Mouse (Mus musculus): ENCODE results near the gene Uts2. TPM values are rescaled to one million over a fixed set of nuclear protein-coding genes. Genes with fewer than 3 reads are reported as not detected.

Uts2 gene
- total RNA-seq (2021), result not detected

GRCm38 (mm10) chr4:150996797-150997196 is at the start of gene Uts2:
Uts2 (plus strand) TSS chr4:150997097.
- DNase-seq (ENCODE audit: low spot score in 2 of 2), result no peak
- intact Hi-C loops (cut with DNase I), result no loop called here

DNA sequence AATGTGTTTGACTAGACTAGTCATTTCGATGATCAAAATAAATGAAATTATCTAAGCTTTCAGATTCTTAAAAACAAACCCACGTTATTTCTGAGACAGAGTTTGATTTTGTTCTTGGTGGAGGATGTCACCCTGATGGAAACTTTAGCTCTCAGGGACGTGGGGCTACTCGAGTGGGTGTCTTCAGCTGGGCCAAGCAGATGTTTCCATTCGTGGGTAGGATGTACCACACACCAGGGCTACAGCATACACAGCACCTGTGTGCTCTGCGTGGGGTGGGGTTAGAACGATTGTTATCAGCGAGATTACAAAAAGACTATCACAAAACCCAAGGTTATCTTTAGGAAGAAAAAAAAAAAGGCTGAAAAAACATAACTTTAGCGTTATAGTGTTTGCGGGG is 45.9 kb upstream of the Uts2 start:
- intact Hi-C loops (cut with DNase I), result no loop called here
- no peak for DNase-seq (ENCODE audit: low spot score in 2 of 2)

DNA sequence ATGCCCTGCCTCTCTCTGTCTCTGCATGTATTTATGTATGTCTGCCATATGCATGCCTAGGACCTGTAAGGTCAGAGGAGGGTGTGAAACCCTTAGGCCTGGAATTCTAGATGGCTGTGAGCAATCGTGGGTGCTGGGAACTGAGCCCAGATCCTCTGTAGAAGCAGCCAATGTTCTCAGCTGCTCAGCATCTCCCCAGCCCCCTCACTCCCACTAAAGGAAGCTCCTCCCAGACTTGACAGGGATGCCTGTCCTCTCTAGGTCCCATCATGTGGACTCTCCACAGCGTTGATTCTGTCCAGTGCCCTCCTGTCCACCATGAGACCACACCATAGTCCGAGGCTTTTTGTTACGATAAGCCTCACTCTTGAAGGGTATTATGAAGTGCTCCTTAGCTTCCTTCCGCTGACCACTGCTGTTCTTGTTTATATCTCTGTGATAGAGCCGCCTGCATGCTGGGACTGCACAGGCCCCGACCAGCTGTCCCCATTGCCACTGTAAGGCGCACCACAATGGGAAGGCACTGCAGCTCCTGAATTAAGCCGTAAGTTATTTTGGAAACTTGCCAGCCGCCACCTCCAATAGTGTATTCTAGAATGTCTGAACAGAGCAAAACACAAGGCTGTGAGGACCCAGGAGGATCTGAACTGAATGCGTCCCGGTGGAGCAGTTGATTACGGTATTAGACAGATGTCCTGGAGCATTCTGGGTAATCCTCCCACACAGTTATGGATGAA is 40.4 kb upstream of the Uts2 start:
- intact Hi-C loops (cut with DNase I), result no loop called here
- DNase-seq (ENCODE audit: low spot score in 2 of 2), result peak; percentile 38 to 53

- intact Hi-C loops (cut with DNase I), result no loop called here
- DNase-seq (ENCODE audit: low spot score in 2 of 2), result no peak
Measured at GRCm38 (mm10) chr4:150957106-150957458, 39.8 kb upstream of the Uts2 start.

DNA sequence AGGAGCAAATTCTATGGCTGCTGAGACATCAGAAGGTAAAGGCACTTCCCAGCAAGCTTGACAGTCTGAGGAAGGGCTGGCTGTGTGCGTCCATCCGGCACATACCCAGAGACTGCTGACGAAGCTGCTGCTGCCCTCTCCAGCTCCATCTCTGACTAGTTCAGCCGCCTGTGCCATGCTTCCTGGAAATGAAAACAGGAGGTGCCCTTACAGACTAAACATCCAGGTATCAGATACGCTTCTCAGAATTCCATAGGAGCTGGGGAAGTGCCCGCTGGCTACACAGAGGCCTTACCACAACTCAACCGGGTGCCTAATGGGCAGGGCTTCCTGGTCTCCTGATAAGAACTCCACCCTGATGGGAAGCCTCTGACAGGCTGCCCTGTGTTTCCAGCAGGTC is 38.4 kb upstream of the Uts2 start:
- DNase-seq (ENCODE audit: low spot score in 2 of 2), result no peak
- intact Hi-C loops (cut with DNase I), result no loop called here

DNA sequence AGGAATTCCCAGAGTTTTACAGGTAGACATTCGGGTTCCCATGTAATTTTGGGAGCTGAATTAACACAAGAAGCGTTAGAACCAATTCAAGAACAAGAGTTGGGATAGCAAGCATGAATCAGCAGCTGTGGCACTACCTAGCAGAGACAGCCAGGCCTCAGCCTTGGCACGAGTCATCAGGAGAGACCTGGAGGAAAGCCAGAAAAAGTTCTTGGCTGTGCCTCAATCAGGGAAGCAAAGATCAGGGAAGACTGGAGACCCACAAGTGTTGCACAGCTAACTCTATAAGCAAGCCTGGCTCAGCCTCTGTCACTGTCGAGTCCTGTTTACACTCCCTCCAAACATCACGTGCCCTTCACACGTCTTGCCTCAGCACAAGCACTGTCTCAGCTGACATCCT is 34.7 kb upstream of the Uts2 start:
- peak in 1 of 2 experiments; percentile 28 for DNase-seq (ENCODE audit: low spot score in 2 of 2)
- intact Hi-C loops (cut with DNase I), result loop anchor here (5.0 kb wide), 1 partner anchor 45 kb away; no protein-coding TSS in a partner anchor

DNA sequence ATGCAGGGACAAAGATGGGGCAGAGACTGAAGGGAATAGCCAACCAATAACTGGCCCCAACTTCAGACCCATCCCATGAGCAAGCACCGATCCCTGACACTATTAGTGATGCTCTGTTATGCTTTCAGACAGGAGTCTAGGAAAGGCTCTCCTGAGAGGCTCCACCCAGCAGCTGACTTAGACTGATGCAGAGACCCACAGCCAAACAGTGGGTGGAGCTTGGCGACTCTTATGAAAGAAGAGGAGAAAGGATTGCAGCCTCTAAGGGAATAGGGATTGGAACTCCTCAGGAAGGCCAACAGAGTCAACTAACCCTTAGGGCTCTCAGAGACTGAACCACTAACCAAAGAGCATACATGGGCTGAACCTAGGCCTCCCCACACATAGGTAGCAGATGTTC is 33.2 kb upstream of the Uts2 start:
- no peak for DNase-seq (ENCODE audit: low spot score in 2 of 2)
- intact Hi-C loops (cut with DNase I), result loop anchor here (2.0 to 5.0 kb wide), 2 partner anchors 46 to 309 kb away; no protein-coding TSS in a partner anchor

DNA sequence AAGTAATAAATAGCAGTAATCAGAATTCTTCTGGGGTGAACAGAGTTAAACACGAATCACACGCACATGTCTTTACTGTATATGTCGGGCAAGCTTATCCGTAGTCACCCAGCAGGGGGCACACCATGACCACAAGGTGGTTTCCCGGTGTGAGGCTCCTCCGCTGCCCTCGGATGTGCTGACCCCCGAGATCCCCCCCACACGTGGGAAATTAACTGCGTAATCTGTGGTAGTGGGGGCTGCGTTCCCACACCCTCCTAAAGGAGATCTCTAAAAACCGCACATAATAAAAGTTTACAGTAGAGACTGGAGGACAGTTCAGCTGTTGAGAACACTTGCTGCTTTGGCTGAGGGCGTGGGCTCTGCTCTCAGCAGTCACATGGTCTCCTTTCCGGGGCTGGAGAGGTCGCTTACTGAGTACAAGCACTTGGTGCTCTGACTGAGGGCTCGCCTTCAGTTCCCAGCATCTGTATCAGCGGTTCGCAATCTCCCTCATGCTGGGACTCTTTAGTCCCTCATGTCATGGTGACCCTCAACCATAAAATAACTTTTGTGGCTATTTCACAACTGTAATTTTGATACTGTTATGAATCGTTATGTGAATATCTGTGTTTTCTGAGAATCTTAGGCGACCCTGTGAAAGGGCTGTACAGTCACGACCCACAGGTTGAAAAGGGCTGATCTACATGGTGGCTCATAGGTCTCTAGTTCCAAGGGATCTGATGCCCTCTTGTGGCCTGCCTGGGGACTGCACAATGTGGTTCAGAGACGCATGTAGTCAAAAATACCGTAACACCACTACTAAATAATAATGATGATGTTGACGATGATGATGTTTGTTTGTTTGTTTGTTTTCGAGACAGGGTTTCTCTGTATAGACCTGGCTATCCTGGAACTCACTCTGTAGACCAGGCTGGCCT is 32.0 kb upstream of the Uts2 start:
- intact Hi-C loops (cut with DNase I), result loop anchor here (2.0 to 5.0 kb wide), 3 partner anchors 48 to 310 kb away; no protein-coding TSS in a partner anchor

DNA sequence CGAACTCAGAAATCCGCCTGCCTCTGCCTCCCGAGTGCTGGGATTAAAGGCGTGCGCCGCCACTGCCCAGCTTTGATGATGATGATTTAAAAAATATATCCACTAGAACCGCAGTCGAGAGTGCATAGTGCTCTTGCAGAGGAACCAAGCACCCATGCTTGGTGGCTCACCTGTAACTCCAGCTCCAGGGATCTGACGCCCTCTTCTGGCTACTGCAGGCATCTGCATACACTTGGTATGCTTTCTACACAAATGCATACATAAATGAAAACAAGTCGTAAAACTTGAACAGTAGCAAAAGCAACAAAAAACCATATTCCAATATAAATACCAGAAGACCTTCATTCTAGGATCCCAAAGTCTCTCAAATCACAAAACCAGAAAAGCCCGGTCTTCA is 31.3 kb upstream of the Uts2 start:
- DNase-seq (ENCODE audit: low spot score in 2 of 2), result no peak
- intact Hi-C loops (cut with DNase I), result loop anchor here (2.0 to 5.0 kb wide), 2 partner anchors 58 to 311 kb away; no protein-coding TSS in a partner anchor

More for the DNA sequence above, 32.0 kb upstream of the Uts2 start:
- peak; percentile 83 to 88 for DNase-seq (ENCODE audit: low spot score in 2 of 2)

DNA sequence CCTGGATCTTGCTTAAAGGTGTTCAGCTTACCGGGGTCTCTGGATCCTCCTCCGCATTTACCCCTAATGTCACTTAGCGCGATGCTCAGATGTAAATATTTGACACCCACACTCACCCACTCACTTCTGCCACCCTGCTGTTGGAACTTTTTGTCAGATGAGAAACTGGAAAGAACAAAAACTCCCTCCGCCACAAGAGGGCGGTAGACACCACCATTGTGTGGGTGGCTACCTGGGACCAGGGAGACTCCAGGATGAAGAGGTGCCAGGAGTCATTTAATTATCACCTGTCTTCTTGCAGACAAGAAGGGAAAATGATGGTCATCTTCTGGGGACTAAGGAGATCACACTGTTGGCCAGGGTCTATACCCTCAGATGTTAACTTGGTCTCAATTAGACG is 30.3 kb upstream of the Uts2 start:
- peak; percentile 42 to 57 for DNase-seq (ENCODE audit: low spot score in 2 of 2)
- intact Hi-C loops (cut with DNase I), result loop anchor here (5.0 kb wide), 1 partner anchor 59 kb away; no protein-coding TSS in a partner anchor

DNA sequence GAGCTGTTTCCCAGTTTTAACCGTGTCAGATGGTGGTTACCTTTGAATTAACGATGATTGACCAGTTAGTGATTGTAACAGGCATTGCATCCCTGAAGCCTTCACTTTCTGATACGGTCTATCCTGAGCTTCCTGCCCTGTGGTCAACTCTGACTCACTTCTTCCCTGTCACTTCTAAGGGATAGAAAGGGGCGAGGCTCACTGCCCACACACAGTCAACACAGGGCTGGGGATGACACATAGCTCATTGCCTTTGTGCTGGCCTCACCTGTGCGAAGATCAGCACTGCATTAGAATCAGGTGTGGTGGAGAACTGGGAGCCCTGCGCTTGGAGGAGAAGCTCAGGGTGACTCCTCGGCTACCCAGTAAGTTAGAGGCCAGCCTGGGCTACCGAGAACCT is 27.9 kb upstream of the Uts2 start:
- intact Hi-C loops (cut with DNase I), result loop anchor here (5.0 kb wide), 1 partner anchor 62 kb away; no protein-coding TSS in a partner anchor
- DNase-seq (ENCODE audit: low spot score in 2 of 2), result no peak

GRCm38 (mm10) chr4:150973264-150973663 is 23.6 kb upstream of the Uts2 start:
- intact Hi-C loops (cut with DNase I), result no loop called here
- DNase-seq (ENCODE audit: low spot score in 2 of 2), result no peak

DNA sequence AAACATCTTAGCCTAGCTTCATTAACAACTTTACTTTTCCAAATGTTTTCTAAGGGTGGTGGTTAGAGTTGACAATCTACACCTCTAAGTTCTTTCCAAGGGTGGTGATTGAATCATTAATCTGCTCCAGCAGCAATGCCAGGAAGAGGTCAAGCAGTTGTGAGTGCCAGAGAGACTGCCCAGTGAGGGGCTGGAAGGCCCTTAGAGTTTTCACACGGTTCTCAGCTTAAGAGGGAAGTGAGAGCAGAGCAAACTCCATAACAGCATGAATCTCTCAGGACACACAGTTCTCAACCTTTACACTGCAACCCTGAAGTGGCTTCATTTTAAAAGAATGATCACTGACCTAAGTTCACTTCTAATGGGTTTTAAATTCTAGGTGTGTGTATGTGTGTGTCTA is 21.8 kb upstream of the Uts2 start:
- intact Hi-C loops (cut with DNase I), result no loop called here
- no peak for DNase-seq (ENCODE audit: low spot score in 2 of 2)

DNA sequence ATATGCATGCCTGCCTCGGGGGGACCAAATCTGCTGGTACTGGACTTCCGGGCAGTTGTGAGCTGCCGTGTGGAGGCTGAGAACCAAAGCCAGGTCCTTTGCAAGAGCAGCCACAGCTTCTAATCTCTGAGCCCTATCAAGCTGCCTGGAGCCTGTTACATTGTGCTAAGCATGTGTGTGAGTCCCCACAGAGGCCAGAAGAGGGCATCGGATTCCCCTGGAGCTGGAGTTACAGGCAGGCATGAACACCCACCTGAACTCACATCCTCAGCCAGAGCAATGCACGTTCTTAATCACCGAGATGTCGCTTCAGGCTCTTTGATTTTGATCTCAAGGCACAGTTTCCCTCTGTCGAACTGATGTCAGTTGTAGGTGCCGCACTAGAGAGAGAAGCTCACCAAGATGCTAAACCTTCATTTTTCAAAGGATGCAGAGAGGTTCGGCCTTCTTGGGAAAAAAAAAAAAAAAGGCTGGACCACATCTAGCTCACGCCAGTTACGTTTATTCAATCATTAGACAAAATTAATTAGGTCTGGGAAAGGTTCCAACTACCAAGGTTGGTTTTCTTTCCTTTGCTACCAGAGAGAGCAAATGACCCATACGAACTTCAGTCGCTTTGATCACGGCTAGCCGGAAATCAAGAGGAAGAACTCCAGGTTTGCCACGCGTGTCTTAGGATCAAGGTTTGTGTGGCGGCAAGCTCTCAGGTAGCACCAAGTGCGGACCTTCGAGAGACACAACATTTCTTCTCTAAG is 18.6 kb upstream of the Uts2 start:
- intact Hi-C loops (cut with DNase I), result no loop called here
- DNase-seq (ENCODE audit: low spot score in 2 of 2), result no peak

DNA sequence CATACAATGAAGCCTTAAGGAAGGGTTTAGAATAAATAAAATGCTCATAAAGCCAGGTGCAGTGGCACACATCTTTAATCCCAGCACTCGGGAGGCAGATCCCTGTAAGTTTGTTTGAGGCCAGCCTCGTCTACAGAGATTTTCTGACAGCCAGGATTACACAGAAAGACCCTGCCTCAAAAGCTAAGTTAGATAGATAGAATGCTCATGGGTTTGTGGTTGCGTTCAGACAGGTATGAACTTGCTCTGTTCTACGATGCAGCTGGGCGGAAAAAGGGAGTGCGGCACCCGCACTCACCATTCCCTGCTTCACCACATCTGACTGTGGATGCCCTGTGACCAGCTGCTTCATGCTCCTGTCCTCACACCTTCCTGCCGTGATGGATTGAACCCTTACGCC is 17.4 kb upstream of the Uts2 start:
- intact Hi-C loops (cut with DNase I), result no loop called here
- no peak for DNase-seq (ENCODE audit: low spot score in 2 of 2)

- intact Hi-C loops (cut with DNase I), result no loop called here
- no peak for DNase-seq (ENCODE audit: low spot score in 2 of 2)
Measured at GRCm38 (mm10) chr4:150980153-150980552, 16.7 kb upstream of the Uts2 start.

GRCm38 (mm10) chr4:150990148-150990547 is 6.7 kb upstream of the Uts2 start:
- no peak for DNase-seq (ENCODE audit: low spot score in 2 of 2)

DNA sequence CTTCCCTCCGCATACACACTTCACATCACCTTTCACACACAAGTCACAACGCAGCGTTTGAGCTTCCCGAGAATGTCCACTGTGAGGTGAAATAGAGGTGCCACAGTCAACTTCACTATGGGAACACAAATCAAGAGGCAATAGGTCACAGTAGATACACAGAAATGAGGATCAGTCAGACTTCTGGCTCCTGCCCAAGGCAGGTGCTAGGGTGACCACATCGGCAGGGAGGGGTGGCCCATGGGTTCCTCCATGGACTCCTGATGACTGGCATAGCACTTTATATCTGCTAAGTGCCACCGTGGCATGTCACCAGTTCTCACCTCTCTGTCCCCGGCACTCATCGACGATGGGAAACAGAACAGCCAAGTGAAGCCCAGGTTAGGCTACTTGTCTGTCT is 1.7 kb downstream of the Uts2 start:
- DNase-seq (ENCODE audit: low spot score in 2 of 2), result no peak
- intact Hi-C loops (cut with DNase I), result no loop called here

More at GRCm38 (mm10) chr4:150990148-150990547, 6.7 kb upstream of the Uts2 start:
- intact Hi-C loops (cut with DNase I), result no loop called here

GRCm38 (mm10) chr4:151001397-151001796 is 4.5 kb downstream of the Uts2 start:
- intact Hi-C loops (cut with DNase I), result no loop called here

More at GRCm38 (mm10) chr4:151001397-151001796, 4.5 kb downstream of the Uts2 start:
- no peak for DNase-seq (ENCODE audit: low spot score in 2 of 2)

Data from left cerebral cortex, postnatal 25 days (tissue).